16 mouse cellular contexts compared by ENCODE assay signal in the genomic region with DNA sequence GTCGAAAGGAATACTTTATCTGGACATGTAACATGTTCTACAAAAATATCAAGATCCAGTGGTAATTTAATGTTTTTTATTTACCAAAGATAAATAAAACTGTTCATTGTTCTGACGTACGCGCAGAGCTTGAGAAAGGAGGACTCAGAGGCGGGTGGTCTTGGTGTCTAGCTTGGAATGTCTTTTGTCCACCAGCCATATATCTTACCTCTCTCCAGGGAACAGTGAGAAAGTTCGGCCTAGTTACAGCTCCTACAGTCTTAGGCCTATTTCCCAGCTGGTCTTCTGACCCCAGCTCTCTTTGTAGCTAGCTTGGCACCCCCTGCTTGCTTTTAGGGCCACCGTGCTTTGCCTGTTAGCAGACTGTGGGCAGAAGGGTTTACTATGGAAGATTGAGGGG. TPM values are rescaled to one million over a fixed set of nuclear protein-coding genes. Genes with fewer than 3 reads are reported as not detected.
"Had no signal": no experiment of that assay in that cellular context is flagged by ENCODE, and none has a peak within 500 bp of the region (broad histone marks: within the 10 kb centered on the region; RNA-seq: fewer than 3 reads in every experiment).

No protein-coding gene starts in this region.

- H3K4me2 ChIP-seq: liver, embryonic 11.5 days; liver, embryonic 15.5 days; midbrain, embryonic 11.5 days; midbrain, embryonic 15.5 days had no signal

- H3K9ac ChIP-seq: liver, embryonic 15.5 days; midbrain, embryonic 15.5 days had no signal

- H3K4me3 ChIP-seq: left cerebral cortex, adult 2 months; limb, embryonic 10.5 days; liver, embryonic 15.5 days; midbrain, embryonic 15.5 days had no signal

- H3K36me3 ChIP-seq: limb, embryonic 10.5 days; liver, embryonic 15.5 days; midbrain, embryonic 15.5 days had no signal

- H3K27me3 ChIP-seq: liver, embryonic 15.5 days; midbrain, embryonic 15.5 days had no signal

- H3K4me1 ChIP-seq: limb, embryonic 10.5 days; liver, embryonic 15.5 days; midbrain, embryonic 15.5 days had no signal

- H3K9me3 ChIP-seq: limb, embryonic 10.5 days; liver, embryonic 15.5 days; midbrain, embryonic 15.5 days had no signal

- DNase-seq: kidney, adult 8-10 months; lung, adult 2 months; lung, postnatal 4 days; right cerebral cortex, postnatal 14 days; thymus, postnatal 4 days had no signal

- ATAC-seq: intestine, embryonic 16.5 days; lung, postnatal 0 days; midbrain, embryonic 15.5 days had no signal

- H3K27ac ChIP-seq: left cerebral cortex, adult 2 months; limb, embryonic 10.5 days; liver, embryonic 15.5 days; midbrain, embryonic 15.5 days had no signal

RNA-seq across cellular contexts. Expression of gene Gm10663, which starts 14.9 kb away (rescaled TPM):
- polyA plus RNA-seq: intestine, embryonic 16.5 days; large intestine, adult 2 months; limb, embryonic 10.5 days; limb, embryonic 14.5 days; liver, embryonic 11.5 days; liver, embryonic 15.5 days; lung, adult 2 months; lung, postnatal 0 days; midbrain, embryonic 11.5 days; midbrain, embryonic 15.5 days; stomach, embryonic 16.5 days had no signal

RNA-seq across cellular contexts. Expression of gene BC030870, which starts 39.6 kb away (rescaled TPM):
- polyA plus RNA-seq: limb, embryonic 10.5 days; liver, embryonic 11.5 days; liver, embryonic 15.5 days; midbrain, embryonic 11.5 days had no signal

RNA-seq across cellular contexts. Expression of gene Apela, which starts 52.6 kb away (rescaled TPM):
- polyA plus RNA-seq: large intestine, adult 2 months; lung, adult 2 months had no signal
